Mouse (Mus musculus): ENCODE results near the gene Itga3.

Itga3 gene

GRCm38 (mm10) chr11:95076536-95077111 is at the start of gene Itga3:
Gene Itga3 (minus strand): TSS chr11:95076801.
- DNase-seq (ENCODE audit: extremely low read depth, insufficient read length, low spot score), result peak; percentile 92

- peak; percentile 69 for DNase-seq (ENCODE audit: extremely low read depth, insufficient read length, low spot score)
These were observed 48.9 kb upstream of the Itga3 start for GRCm38 (mm10) chr11:95125366-95125948.

- DNase-seq (ENCODE audit: extremely low read depth, insufficient read length, low spot score), result no peak
These were observed 45.5 kb upstream of the Itga3 start for GRCm38 (mm10) chr11:95122100-95122489.

- no peak for DNase-seq (ENCODE audit: extremely low read depth, insufficient read length, low spot score)
These were observed 44.8 kb upstream of the Itga3 start for GRCm38 (mm10) chr11:95121161-95122099.

GRCm38 (mm10) chr11:95120633-95121020 is 44.0 kb upstream of the Itga3 start:
- no peak for DNase-seq (ENCODE audit: extremely low read depth, insufficient read length, low spot score)

GRCm38 (mm10) chr11:95119990-95120632 is 43.5 kb upstream of the Itga3 start, which contains the start of gene Dlx3:
Gene Dlx3 (plus strand): TSS chr11:95120119.
- DNase-seq (ENCODE audit: extremely low read depth, insufficient read length, low spot score), result no peak

GRCm38 (mm10) chr11:95118505-95118904 is 41.9 kb upstream of the Itga3 start:
- DNase-seq (ENCODE audit: extremely low read depth, insufficient read length, low spot score), result peak; percentile 41

- peak; percentile 73 for DNase-seq (ENCODE audit: extremely low read depth, insufficient read length, low spot score)
These were observed 40.4 kb upstream of the Itga3 start for GRCm38 (mm10) chr11:95117030-95117429.

GRCm38 (mm10) chr11:95110081-95110480 is 33.5 kb upstream of the Itga3 start:
- no peak for DNase-seq (ENCODE audit: extremely low read depth, insufficient read length, low spot score)

- DNase-seq (ENCODE audit: extremely low read depth, insufficient read length, low spot score), result no peak
These were observed 32.4 kb upstream of the Itga3 start for GRCm38 (mm10) chr11:95109000-95109399.

GRCm38 (mm10) chr11:95106440-95107236 is 30.0 kb upstream of the Itga3 start:
- DNase-seq (ENCODE audit: extremely low read depth, insufficient read length, low spot score), result peak; percentile 71

GRCm38 (mm10) chr11:95105274-95105874 is 28.8 kb upstream of the Itga3 start:
- DNase-seq (ENCODE audit: extremely low read depth, insufficient read length, low spot score), result peak; percentile 85

- no peak for DNase-seq (ENCODE audit: extremely low read depth, insufficient read length, low spot score)
These were observed 27.7 kb upstream of the Itga3 start for GRCm38 (mm10) chr11:95104266-95104665.

- DNase-seq (ENCODE audit: extremely low read depth, insufficient read length, low spot score), result peak; percentile 87
These were observed 25.7 kb upstream of the Itga3 start for GRCm38 (mm10) chr11:95102161-95102904.

GRCm38 (mm10) chr11:95101071-95101788 is 24.6 kb upstream of the Itga3 start:
- DNase-seq (ENCODE audit: extremely low read depth, insufficient read length, low spot score), result peak; percentile 54

GRCm38 (mm10) chr11:95100393-95100792 is 23.8 kb upstream of the Itga3 start:
- DNase-seq (ENCODE audit: extremely low read depth, insufficient read length, low spot score), result peak; percentile 67

- DNase-seq (ENCODE audit: extremely low read depth, insufficient read length, low spot score), result peak; percentile 51
These were observed 21.9 kb upstream of the Itga3 start for GRCm38 (mm10) chr11:95098346-95099095.

- DNase-seq (ENCODE audit: extremely low read depth, insufficient read length, low spot score), result no peak
These were observed 21.3 kb upstream of the Itga3 start for GRCm38 (mm10) chr11:95097889-95098288.

All from 3134 (cell line).